Mouse (Mus musculus): ENCODE data around the gene Rab3ip.

- peak; percentile 91 for TF ChIP-seq CTCF (IDR thresholded peaks at IDR 0.05; ENCODE audit: low read depth)
- TF ChIP-seq EP300 (IDR thresholded peaks at IDR 0.05; ENCODE audit: low read depth), result no peak
These were observed at the start of gene Rab3ip for GRCm38 (mm10) chr10:116950009-116950769.
